Mouse (Mus musculus) hematopoietic stem cell, adult 5-6 weeks (primary cell): ENCODE measurements at regions not wholly inside any gene's neighbourhood (a gene's known extent, or its start where the extent isn't known, plus 50 kb on each side); places are given as distances from the start of the nearest gene placed in this dataset.

Experiments used
- ATAC-seq, 2 experiments: fragments of 125-278 bp in 1 of 2; replicated peaks in 1 of 2; 2 replicates each; pipeline ENCODE4 v1.8.0; 2016 to 2017; ENCODE audit warnings: inconsistent platforms in 2 of 2, mild to moderate bottlenecking in 2 of 2, moderate number of reproducible peaks in 2 of 2, low read depth in 1 of 2, moderate TSS enrichment in 1 of 2; ENCODE audit not compliant: low FRiP score in 2 of 2, poor library complexity in 2 of 2, severe bottlenecking in 2 of 2, insufficient read depth in 1 of 2, low TSS enrichment in 1 of 2

DNA sequence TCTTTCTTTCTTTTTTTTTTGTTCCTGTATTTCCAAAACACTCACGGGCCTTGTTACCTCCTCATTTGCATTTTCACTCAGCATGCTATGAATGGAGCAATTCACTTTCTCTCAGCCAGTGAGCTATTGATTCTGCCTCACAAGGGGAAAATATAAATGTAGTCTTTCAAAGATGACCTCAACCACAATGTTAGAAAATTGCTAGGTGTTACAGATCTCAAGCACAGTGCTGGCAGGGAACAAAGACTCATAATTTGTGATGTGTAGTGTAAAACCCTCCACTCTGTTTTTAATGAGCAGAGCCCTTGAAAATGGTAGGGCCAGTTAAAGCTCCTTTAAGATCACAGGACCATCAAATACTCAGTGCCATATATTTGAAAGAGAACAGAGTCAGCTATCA is 353.8 kb downstream of the Bckdhb start:
- ATAC-seq = no peak

DNA sequence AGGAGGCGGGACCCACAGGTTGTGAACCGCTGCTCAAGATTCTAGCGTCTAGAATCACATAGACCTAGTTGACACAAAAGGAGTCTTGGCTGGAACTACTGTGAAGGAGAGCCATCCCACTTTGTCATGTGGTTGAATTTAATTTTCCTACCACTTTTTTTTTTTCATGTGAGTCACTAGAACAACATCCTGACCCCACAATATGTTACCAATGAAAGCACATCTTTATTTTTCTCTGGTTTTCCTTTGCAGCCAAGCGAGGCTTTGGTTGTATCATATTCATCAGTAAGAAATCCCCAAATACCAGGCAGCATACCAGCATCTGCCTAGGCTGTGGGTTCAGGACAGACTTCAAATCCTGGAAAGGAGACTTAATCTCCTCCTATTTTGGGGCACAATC is 356.0 kb downstream of the Bckdhb start:
- ATAC-seq = no peak

DNA sequence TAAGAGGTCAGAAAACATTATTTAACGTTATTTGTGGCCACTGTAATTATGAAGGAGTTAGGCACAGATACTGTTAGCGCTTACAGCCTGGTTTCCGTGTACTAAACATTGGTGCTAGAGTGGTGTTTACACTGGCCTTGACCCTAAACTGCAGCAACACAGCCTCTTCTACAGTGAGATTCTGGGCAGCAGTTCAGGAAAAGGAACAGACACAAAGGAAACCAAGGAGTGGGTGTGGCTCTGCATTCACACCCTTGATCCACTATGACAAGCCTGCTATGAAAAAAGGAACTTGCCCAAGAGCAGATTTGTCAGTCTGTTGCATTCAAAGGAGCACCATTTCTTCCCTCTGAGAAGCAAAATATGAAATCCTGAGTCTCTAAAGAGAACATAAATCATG is 356.7 kb downstream of the Bckdhb start:
- ATAC-seq = peak; percentile 96

DNA sequence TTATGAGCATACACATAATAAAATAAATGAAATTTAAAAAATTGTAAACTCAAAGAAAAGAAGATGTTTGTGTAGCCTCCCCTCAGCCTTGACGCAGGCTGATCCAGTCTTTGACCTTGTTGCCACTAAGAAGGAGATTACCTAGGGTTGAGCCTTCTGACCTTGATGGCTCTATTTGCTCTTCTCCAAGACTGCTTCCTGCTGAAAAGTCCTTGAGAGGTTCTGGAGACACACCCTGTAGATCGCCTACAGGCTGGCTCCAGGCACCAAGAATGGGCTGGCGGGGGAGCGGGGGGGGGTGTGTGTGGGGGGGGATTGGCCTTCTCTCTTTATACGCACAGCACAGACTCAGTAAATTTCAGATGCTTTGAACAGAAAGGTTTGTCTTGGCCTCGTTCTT is 358.4 kb downstream of the Bckdhb start:
- no peak for ATAC-seq

DNA sequence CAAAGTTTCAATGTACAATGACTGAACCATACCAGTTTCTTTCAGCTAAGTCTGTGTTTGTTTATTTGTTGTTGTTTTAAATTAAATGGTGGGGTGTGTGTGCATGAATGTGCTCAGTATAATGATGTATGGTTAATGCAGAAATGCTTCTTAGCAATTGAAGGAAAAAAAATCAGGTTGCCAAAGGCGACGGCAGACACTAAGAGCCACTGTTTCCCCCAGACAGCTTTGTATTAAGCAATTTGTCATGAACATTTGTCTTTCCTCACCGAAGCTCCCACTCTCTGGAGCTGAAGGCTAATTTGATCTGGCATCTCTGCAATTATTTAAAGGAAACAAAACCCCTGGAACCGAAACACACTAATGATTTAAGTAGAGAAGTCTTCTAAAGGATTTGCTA is 360.7 kb downstream of the Bckdhb start:
- ATAC-seq = no peak

DNA sequence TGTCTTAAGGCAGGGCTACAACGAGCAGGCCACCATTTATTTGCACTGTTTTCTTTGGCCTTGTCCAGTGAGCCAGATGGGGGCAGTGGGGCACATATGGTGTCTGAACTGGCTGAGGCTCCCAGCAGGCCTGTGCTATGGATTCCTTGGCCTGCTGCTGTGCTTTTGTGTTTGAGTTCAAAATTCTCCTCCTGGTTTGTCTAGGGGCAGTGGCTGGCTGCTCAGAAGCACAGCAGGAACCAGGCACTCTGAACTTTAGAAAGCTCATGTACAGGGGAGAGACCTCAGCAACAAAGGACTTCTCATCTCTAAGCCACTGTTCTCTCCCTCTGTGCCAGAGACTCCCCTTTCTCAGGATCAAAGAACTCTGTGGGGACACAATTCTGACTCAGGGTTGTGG is 370.9 kb downstream of the Bckdhb start:
- ATAC-seq = no peak

DNA sequence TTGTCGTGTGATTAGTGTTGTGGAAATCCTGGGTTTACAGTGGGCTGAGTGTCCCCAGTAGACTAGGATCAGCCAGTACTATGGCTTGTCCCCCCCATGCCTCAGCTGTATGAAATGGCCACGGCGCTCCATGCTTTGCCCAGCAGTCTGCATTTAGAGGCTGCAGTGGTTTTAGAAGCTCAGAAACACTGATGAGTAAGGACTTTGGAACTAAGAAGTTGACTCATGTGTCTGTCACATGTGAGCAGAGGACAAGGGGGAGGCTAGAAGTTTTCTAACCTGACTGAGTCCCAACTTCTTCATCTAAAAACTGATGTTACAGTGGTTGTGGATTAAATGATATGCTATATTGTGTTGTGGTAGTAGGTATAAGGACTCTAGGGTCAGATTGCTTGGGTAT is 371.5 kb downstream of the Bckdhb start:
- no peak for ATAC-seq

DNA sequence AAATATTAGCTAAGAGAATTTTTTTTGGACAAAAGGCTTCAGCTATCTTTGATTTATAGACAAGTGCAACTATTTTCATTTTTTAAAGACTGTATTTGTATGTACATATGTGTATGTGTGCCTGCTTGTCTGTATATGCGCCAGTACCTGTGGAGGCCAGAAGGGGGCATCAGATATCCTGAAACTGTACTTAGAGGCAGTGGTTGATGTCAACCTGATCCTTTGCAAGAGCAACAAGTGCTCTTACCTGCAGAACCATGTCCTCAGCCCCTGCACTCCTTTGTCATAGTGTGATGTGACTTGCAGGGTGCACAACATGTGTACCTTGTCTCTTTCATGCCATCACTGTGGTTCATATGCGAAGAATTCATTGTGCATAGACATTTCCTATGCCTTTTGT is 379.5 kb downstream of the Bckdhb start:
- ATAC-seq = no peak

DNA sequence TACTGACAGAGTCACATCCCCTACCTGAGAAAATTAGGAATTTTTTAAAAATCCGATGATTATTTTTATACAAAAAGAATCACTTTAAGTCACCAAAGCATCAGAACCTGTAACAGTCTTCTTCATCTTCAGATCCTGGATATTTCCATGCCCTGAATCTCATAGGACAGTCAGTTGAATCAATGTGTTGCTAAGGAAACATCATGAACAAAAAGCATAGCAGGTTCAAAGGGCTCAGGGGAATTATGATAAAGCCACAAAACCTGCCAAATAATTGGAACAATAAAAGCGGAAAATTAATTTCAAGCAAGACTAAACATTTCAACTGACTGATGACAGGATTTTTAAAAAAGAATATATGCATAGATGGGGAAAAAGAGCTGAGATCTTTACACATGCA is 393.9 kb downstream of the Bckdhb start:
- ATAC-seq = no peak

DNA sequence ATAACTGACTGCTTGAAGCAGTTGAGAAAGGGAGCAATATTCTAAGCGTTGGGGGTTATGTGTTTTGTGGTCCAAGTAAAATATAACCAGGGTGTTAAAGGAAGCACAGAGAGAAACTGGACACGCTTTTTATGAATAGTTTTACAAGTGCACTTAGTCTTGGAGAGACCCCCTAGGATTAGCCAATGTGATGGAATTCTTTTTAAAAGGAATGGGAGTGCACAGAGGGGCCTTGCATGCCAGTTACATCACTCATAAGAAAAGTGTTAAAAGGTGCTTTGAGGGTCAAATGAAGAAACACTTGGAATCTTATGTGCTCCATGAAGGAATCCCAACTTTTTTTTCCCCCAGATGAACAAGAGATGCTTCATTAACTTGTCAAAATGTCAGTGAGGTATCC is 394.4 kb downstream of the Bckdhb start:
- ATAC-seq = no peak

DNA sequence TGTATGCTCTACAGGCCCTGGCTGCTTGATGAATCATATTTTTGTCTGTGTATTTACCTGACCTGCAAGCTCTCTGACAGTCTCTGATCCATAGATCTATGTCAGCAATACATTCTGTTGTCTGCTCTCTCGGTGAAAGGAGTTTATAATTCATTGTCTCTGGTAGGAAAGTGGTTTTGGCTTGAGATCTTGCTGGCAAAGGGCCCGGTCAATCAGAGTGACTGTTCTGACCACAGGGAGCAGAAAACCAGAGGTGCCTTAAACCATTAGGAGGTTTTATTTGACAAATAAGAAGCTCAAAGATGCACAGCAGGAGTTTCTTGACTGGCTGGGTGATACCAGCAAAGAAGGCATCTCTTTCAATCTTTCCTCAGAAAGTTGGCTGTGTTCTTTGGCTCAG is 398.2 kb downstream of the Bckdhb start:
- ATAC-seq = peak; percentile 45 to 46; a peak in 2 of 4 replicates

DNA sequence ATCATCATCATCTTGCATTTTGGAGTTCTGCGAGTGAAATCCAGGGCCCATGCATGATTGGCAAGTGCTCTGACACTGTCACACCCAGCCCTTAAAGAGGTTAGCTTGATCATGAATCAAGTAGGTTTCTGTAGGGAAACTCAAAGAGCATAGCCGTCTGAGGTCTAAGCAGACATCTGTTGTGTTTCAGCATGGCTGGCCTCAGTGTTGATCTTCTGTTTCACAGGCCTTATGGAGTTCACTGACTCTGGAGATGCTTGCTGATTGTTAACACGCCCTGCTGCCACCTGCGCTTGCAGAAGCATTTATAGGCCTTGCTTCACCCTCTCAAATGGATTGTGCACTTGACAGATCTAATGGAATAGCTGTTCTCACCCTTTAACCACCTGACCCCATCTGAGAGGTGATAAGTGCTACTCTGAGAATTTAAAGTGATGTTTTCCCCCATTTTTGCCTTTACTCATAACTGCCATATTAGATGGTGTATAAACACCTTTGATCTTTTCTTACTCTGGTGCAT is 406.2 kb downstream of the Bckdhb start:
- ATAC-seq = no peak

DNA sequence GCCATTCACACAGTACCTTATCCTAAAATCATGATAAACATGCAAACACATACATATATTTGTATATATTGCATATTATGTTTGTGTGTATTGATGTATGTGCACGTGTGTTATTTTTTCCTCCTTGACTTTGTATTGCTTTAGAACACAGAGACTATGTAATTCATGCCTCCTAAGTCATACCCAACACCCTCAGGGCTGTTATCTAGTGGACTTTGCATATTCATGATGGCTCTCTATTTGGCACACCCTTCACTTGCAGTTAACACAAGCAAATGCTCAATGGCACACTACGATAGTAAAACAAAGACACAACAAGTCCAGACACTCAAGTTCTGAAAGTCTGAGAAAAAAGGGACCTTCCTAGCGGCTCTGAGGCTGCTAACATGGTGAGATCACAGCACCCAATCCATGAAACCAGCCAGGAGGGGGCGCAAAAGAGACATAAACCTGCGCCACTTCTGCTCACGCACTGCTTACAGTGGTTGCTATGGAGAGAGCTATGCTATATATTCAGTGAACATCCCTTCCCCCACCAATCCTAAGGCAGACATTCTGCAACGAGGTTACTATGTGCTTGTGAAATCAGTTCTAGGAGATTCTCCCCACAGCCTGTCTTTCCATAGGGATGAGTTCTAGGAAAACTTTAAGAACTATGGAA is 418.6 kb downstream of the Bckdhb start:
- peak; percentile 98 to 99 for ATAC-seq

DNA sequence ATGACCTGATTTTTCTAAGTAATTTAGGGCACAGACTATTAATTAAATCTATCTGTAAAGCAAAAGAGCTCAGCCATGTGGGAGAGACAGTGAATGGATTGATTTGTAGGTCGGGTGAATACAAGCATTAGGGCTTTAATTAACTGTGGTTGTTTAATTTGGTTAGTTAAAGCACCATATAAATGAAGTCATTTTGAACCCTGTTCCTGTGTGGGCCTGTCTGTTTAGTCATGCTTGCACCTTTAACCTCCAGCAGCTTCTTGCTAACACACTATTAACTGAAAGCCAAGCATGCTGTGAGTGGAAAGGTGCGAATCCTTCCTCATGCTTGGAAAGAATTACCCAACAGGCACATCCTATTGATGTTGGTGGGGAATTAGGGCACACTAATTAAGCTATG is 425.3 kb downstream of the Bckdhb start:
- no peak for ATAC-seq

DNA sequence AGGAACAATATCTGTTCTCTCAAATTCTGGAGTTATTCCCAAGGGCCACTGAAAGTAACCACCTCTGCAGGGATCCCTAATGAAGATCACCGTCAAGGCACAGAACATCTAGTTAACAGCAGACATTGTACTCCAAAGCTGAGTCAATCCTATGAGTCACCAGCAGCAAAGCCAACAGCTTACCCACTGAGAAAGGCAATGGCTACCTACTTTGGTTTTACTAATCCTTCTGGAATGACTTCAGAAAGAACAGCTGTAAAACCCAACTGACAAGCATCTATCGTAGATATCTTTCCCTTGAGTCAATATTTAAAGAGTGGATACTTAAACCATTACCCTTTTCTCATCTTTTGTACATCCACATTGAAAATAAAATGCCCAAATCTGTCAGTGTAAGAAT is 429.5 kb downstream of the Bckdhb start:
- no peak for ATAC-seq

DNA sequence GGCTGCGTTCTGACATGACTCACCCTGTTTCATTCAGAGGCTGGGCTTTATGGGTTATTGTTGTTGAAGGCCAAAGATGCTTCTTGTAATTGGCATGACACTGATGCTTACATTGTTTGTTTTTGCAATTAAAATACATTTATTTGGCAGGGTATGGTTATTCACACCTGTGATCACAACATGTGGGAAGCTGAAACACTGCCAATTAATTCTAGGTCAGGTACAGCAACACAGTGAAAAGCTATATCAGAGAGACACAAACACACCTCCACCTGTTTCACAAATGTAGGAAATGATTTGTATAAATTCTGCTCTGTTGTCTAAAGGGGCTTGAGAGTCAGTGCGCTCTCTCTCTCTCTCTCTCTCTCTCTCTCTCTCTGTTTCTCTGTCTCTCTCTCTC is 431.2 kb downstream of the Bckdhb start:
- ATAC-seq = no peak

DNA sequence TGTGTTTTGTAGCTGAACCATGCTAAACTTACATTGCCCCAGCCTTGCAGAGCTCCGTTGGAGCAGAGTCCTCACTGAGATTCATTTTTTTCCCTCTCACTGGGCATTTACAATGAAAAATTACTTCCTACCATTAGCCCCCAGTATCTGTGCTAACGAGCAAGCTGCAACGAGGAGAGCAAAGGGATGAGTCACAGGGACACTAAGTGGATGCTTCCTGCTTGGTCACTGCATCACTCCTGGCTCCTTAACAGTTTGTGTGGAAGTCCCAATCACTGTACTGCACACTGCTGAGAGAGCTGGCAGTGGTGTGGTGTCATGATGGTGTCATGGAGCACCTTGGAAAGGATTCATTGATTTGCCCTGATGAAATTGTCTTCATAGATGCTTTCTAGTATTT is 434.9 kb downstream of the Bckdhb start:
- no peak for ATAC-seq

DNA sequence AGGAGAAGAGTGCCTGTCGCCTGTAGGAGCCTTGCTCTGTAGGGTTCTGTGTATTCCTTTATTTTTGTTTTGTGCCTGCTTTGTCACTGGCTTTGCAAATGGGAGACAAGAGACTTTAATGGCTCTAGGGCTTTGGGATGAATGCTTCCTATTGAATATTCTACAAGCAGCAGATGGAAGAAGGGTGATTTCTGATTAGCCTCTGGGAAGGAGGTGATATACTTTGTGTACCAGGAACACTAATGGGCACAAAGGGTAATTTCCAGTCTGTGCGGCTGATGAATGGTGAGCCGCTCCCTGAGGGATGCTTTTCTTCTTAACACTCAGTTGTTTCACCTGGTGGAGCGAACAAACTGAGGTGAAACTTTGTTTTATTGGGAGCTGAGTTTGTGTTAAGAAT is 435.5 kb downstream of the Bckdhb start:
- no peak for ATAC-seq

DNA sequence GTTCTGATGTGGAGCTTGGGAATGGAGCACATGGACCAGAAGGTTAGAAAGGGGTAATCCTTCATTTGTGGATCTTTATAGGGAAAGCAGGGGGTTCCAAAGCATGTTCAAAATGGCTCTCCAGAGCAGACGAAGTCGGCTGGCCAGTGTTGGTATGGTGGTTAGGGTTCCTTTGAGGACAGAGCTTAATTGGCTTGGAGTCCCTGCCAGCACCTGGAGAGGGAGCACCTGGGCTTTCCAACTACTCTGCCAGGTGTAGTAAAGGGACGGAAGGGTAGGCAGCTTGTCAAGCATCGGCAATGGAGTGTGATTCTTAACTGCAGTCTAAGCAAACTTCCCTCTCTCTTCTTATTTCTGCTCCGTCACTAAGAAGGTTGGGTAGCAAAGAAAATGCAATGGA is 438.5 kb downstream of the Bckdhb start:
- no peak for ATAC-seq
